Mouse (Mus musculus) telencephalon, adult 2 months (tissue): ENCODE measurements at regions not wholly inside any gene's neighbourhood (a gene's known extent, or its start where the extent isn't known, plus 50 kb on each side); places are given as distances from the start of the nearest gene placed in this dataset.

Source experiments
- DNase-seq: peaks from one replicate; pipeline ENCODE4 v3.0.0-alpha.2; 2011; ENCODE audit warnings: low read depth, low spot score

- DNase-seq, result no peak
Measured at GRCm38 (mm10) chr2:80717979-80718378, 100.9 kb downstream of the Nup35 start.

GRCm38 (mm10) chr2:80724085-80724484 lies 107.0 kb downstream of the Nup35 start:
- DNase-seq, result no peak

- DNase-seq, result peak; percentile 56
Measured at GRCm38 (mm10) chr2:80731324-80731723, 114.3 kb downstream of the Nup35 start.

- DNase-seq, result no peak
Measured at GRCm38 (mm10) chr2:80746737-80747136, 129.7 kb downstream of the Nup35 start.

GRCm38 (mm10) chr2:80762013-80762612 lies 145.1 kb downstream of the Nup35 start:
- DNase-seq, result peak; percentile 45

GRCm38 (mm10) chr2:80771176-80771575 lies 154.1 kb downstream of the Nup35 start:
- no peak for DNase-seq

GRCm38 (mm10) chr2:80772455-80772854 lies 155.4 kb downstream of the Nup35 start:
- no peak for DNase-seq

- peak; percentile 19 for DNase-seq
Measured at GRCm38 (mm10) chr2:80786370-80786769, 169.3 kb downstream of the Nup35 start.

GRCm38 (mm10) chr2:80793345-80794147 lies 176.5 kb downstream of the Nup35 start:
- no peak for DNase-seq

GRCm38 (mm10) chr2:80794148-80794507 lies 177.1 kb downstream of the Nup35 start:
- no peak for DNase-seq

- DNase-seq, result no peak
Measured at GRCm38 (mm10) chr2:80819268-80819667, 202.2 kb downstream of the Nup35 start.

GRCm38 (mm10) chr2:80851056-80851455 lies 234.0 kb downstream of the Nup35 start:
- DNase-seq, result peak; percentile 44

- DNase-seq, result no peak
Measured at GRCm38 (mm10) chr2:80855214-80855613, 238.2 kb downstream of the Nup35 start.

GRCm38 (mm10) chr2:80870046-80870445 lies 253.0 kb downstream of the Nup35 start:
- no peak for DNase-seq

- DNase-seq, result no peak
Measured at GRCm38 (mm10) chr2:80870458-80870857, 253.4 kb downstream of the Nup35 start.

- no peak for DNase-seq
Measured at GRCm38 (mm10) chr2:80871356-80871755, 254.3 kb downstream of the Nup35 start.

GRCm38 (mm10) chr2:80878437-80878836 lies 261.4 kb downstream of the Nup35 start:
- no peak for DNase-seq

GRCm38 (mm10) chr2:80884231-80884630 lies 267.2 kb downstream of the Nup35 start:
- no peak for DNase-seq

- no peak for DNase-seq
Measured at GRCm38 (mm10) chr2:80902050-80902449, 285.0 kb downstream of the Nup35 start.

- DNase-seq, result peak; percentile 38
Measured at GRCm38 (mm10) chr2:80913478-80913877, 296.4 kb downstream of the Nup35 start.

GRCm38 (mm10) chr2:80945521-80945920 lies 328.5 kb downstream of the Nup35 start:
- DNase-seq, result no peak

- no peak for DNase-seq
Measured at GRCm38 (mm10) chr2:80966766-80967165, 349.7 kb downstream of the Nup35 start.

- DNase-seq, result no peak
Measured at GRCm38 (mm10) chr2:80967260-80967659, 350.2 kb downstream of the Nup35 start.
